Mouse (Mus musculus) heart, postnatal 25 days (tissue): ENCODE measurements around the gene Pianp. TPM values are rescaled to one million over a fixed set of nuclear protein-coding genes. Genes with fewer than 3 reads are reported as not detected.
A peak's percentile ranks its signal among the peaks of the same experiment; 100 is the strongest.
"Not testable (repeated sequence)": the region's sequence is repeated elsewhere in the genome, so short reads cannot be mapped to it uniquely, and the experiment has no call there.

Experiments
- DNase-seq: peaks from one replicate; pipeline ENCODE4 v3.0.0; 2022; ENCODE audit warnings: low spot score
- intact Hi-C: fragments of 180-260 bp; cut with DNase I; formaldehyde crosslinking; loops from one replicate; pipeline ENCODE4 v1.15.1; 2025
- total RNA-seq, 2 experiments: library from RNA; stranded (reverse); gene quantifications; 2 replicates each; pipeline ENCODE4 v1.2.3; 2021

Gene Pianp
- total RNA-seq, 2 experiments from 2014 or later, result 0.49 to 1.1 TPM

- intact Hi-C loops, result loop anchor here (10.0 kb wide), 2 partner anchors 81 to 289 kb away; partner anchors contain the start of genes Emg1 and Phb2
- no peak for DNase-seq
Observed at GRCm38 (mm10) chr6:125003706-125004105, 7.2 kb downstream of the Pianp start.

GRCm38 (mm10) chr6:125005086-125005485 lies 8.6 kb downstream of the Pianp start:
- DNase-seq, result no peak
- intact Hi-C loops, result loop anchor here (10.0 kb wide), 2 partner anchors 80 to 290 kb away; partner anchors contain the start of genes Emg1 and Phb2

GRCm38 (mm10) chr6:125008060-125008459 lies 11.6 kb downstream of the Pianp start:
- no peak for DNase-seq
- intact Hi-C loops, result loop anchor here (1.0 to 10.0 kb wide), 4 partner anchors 31 to 293 kb away; partner anchors contain the start of genes Cops7a, Emg1, Ing4 and Phb2

GRCm38 (mm10) chr6:125008586-125009128 lies 12.2 kb downstream of the Pianp start:
- DNase-seq, result peak; percentile 97
- intact Hi-C loops, result loop anchor here (1.0 to 10.0 kb wide), 4 partner anchors 31 to 294 kb away; partner anchors contain the start of genes Cops7a, Emg1, Ing4 and Phb2

- intact Hi-C loops, result loop anchor here (10.0 kb wide), 2 partner anchors 76 to 294 kb away; partner anchors contain the start of genes Emg1 and Phb2
- DNase-seq, result no peak
Observed at GRCm38 (mm10) chr6:125009129-125009180, 12.5 kb downstream of the Pianp start, which contains the start of gene Zfp384. Gene Zfp384 (plus strand): TSS chr6:125009145.

- intact Hi-C loops, result loop anchor here (2.0 to 10.0 kb wide), 4 partner anchors 23 to 295 kb away; partner anchors contain the start of genes Emg1 and Phb2
- DNase-seq, result peak; percentile 67
Observed at GRCm38 (mm10) chr6:125009181-125010073, 12.9 kb downstream of the Pianp start.

- no peak for DNase-seq
- intact Hi-C loops, result no loop called here
Observed at GRCm38 (mm10) chr6:125017682-125018081, 21.2 kb downstream of the Pianp start.

- DNase-seq, result not testable (repeated sequence)
- intact Hi-C loops, result loop anchor here (5.0 to 10.0 kb wide), 2 partner anchors 128 to 316 kb away; partner anchors contain the start of genes Emg1 and Phb2
Observed at GRCm38 (mm10) chr6:125030532-125030931, 34.0 kb downstream of the Pianp start.

- intact Hi-C loops, result loop anchor here (2.0 to 10.0 kb wide), 3 partner anchors 21 to 317 kb away; partner anchors contain the start of genes Emg1 and Phb2
- no peak for DNase-seq
Observed at GRCm38 (mm10) chr6:125031604-125032003, 35.1 kb downstream of the Pianp start.

- intact Hi-C loops, result loop anchor here (1.0 to 10.0 kb wide), 3 partner anchors 30 to 324 kb away; partner anchors contain the start of genes Cops7a, Emg1 and Phb2
- no peak for DNase-seq
Observed at GRCm38 (mm10) chr6:125038666-125039065, 42.2 kb downstream of the Pianp start.

- intact Hi-C loops, result loop anchor here (1.0 to 10.0 kb wide), 3 partner anchors 31 to 324 kb away; partner anchors contain the start of genes Cops7a, Emg1 and Phb2
Observed at GRCm38 (mm10) chr6:125039131-125039530, 42.6 kb downstream of the Pianp start.

GRCm38 (mm10) chr6:125039533-125040153 lies 43.1 kb downstream of the Pianp start, which contains the start of gene Ing4:
Gene Ing4 (plus strand): TSS chr6:125039760.
- peak; percentile 82 for DNase-seq
- intact Hi-C loops, result loop anchor here (1.0 to 10.0 kb wide), 3 partner anchors 31 to 325 kb away; partner anchors contain the start of genes Cops7a, Emg1 and Phb2

More at GRCm38 (mm10) chr6:125039131-125039530, 42.6 kb downstream of the Pianp start:
- no peak for DNase-seq

- DNase-seq, result no peak
- intact Hi-C loops, result no loop called here
Observed at GRCm38 (mm10) chr6:125040221-125040620, 43.7 kb downstream of the Pianp start.

- intact Hi-C loops, result no loop called here
- DNase-seq, result no peak
Observed at GRCm38 (mm10) chr6:125041047-125041446, 44.6 kb downstream of the Pianp start.

GRCm38 (mm10) chr6:125042081-125042480 lies 45.6 kb downstream of the Pianp start:
- intact Hi-C loops, result no loop called here
- DNase-seq, result no peak

- intact Hi-C loops, result loop anchor here (1.0 to 5.0 kb wide), 2 partner anchors 37 to 226 kb away; no protein-coding TSS in a partner anchor
- peak; percentile 41 for DNase-seq
Observed at GRCm38 (mm10) chr6:125046691-125047090, 50.2 kb downstream of the Pianp start.

GRCm38 (mm10) chr6:125049678-125050077 lies 53.2 kb downstream of the Pianp start, which contains the start of gene Acrbp:
Gene Acrbp (plus strand): TSS chr6:125049689.
- intact Hi-C loops, result loop anchor here (5.0 kb wide), 1 partner anchor 223 kb away; no protein-coding TSS in a partner anchor
- DNase-seq, result no peak

GRCm38 (mm10) chr6:125051237-125051636 lies 54.7 kb downstream of the Pianp start:
- no peak for DNase-seq
- intact Hi-C loops, result no loop called here
